Mouse (Mus musculus) brain, embryonic 14.5 days (tissue): ENCODE data around the gene Rsph9.
A peak's percentile ranks its signal among the peaks of the same experiment; 100 is the strongest.

Experiments used
- CTCF ChIP-seq: fragments of 200-500 bp; IDR thresholded peaks from 2 replicates; pipeline ENCODE4 v1.5.1; 2012; ENCODE audit warnings: inconsistent platforms, mild to moderate bottlenecking, moderate library complexity, borderline replicate concordance; ENCODE audit not compliant: insufficient read depth, insufficient read length; ENCODE audit errors: extremely low read depth
- POLR2A ChIP-seq: fragments of 200-500 bp; IDR thresholded peaks from 2 replicates; pipeline ENCODE4 v1.6.1; 2012; ENCODE audit warnings: mild to moderate bottlenecking, inconsistent platforms, borderline replicate concordance; ENCODE audit not compliant: poor library complexity, insufficient read depth, insufficient read length, severe bottlenecking; ENCODE audit errors: extremely low read depth

DNA sequence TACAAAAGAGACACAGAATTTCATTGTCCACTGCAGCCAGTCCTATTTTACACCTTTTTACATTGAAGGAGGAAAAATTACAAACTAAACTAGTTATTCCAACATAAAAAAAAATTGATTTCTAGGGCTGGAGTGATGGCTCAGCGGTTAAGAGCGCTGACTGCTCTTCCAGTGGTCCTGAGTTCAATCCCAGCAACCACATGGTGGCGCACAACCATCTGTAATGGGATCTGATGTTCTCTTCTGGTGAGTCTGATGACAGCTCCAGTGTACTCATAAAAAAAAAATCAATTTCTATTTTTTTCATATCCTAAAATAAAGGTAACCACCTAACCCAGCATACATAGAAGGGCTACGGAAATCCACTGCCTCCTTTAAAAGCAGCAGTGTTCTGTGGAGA lies 38.3 kb upstream of the Rsph9 start:
- TF ChIP-seq CTCF (peak; percentile 22; the same call in 1 of the 2 replicates), POLR2A (no peak)
